Mouse (Mus musculus) stomach, postnatal 0 days (tissue): Measurements from ENCODE around the gene Rab17. TPM values are rescaled to one million over a fixed set of nuclear protein-coding genes. Genes with fewer than 3 reads are reported as not detected.

ENCODE experiments used
- ATAC-seq: fragments of 200-750 bp; cut with Nextera tagmentation; 2 replicates; pipeline ENCODE4 v1.8.0; 2017; ENCODE audit not compliant: low FRiP score, low TSS enrichment
- DNase-seq: peaks from one replicate; pipeline ENCODE4 v3.0.0-alpha.2; 2016; ENCODE audit warnings: low spot score
- H3K27ac ChIP-seq: fragments of 300-500 bp; sonication (generic); replicated peaks from 2 replicates; pipeline ENCODE4 v1.5.1; 2014; ENCODE audit warnings: mild to moderate bottlenecking, control low read depth
- H3K27me3 ChIP-seq: fragments of 300-500 bp; sonication (generic); 2 replicates; pipeline ENCODE4 v1.6.1; 2014; ENCODE audit warnings: low read length; ENCODE audit not compliant: control insufficient read depth, insufficient read depth
- H3K36me3 ChIP-seq: fragments of 300-500 bp; sonication (generic); 2 replicates; pipeline ENCODE4 v1.6.1; 2014; ENCODE audit warnings: low read length, mixed read lengths; ENCODE audit not compliant: control insufficient read depth, insufficient read depth
- H3K4me1 ChIP-seq: fragments of 300-500 bp; sonication (generic); replicated peaks from 2 replicates; pipeline ENCODE4 v1.6.1; 2014; ENCODE audit warnings: antibody characterized with exemption; ENCODE audit not compliant: control insufficient read depth, insufficient read depth
- H3K4me2 ChIP-seq: fragments of 300-500 bp; sonication (generic); replicated peaks from 2 replicates; pipeline ENCODE4 v1.6.1; 2014; ENCODE audit warnings: low read depth, mild to moderate bottlenecking, control low read depth, moderate library complexity
- H3K4me3 ChIP-seq: fragments of 300-500 bp; sonication (generic); 2 replicates; pipeline ENCODE4 v1.5.1; 2014; ENCODE audit warnings: low read depth, low read length, control low read depth
- H3K9ac ChIP-seq: fragments of 300-500 bp; sonication (generic); 2 replicates; pipeline ENCODE4 v1.6.1; 2014; ENCODE audit warnings: mild to moderate bottlenecking, low read length, control low read depth, mixed read lengths
- H3K9me3 ChIP-seq: fragments of 300-500 bp; sonication (generic); 2 replicates; pipeline ENCODE4 v1.6.1; 2016; ENCODE audit warnings: low read length; ENCODE audit not compliant: control insufficient read depth
- CTCF ChIP-seq: IDR thresholded peaks from 2 replicates; pipeline ENCODE4 v1.5.1; 2016; ENCODE audit warnings: antibody characterized with exemption, low read depth, mild to moderate bottlenecking, moderate library complexity
- EP300 ChIP-seq: optimal IDR thresholded peaks from 2 replicates; pipeline ENCODE3; 2016; ENCODE audit warnings: antibody characterized with exemption
- WGBS: fragments of 180-500 bp; shearing (Covaris S2); extraction: QIAGEN DNeasy Blood & Tissue Kit; methylation state at CpG from one replicate; pipeline ENCODE4 v1.1.7; 2014; 5-methylcytosine and 5-hydroxymethylcytosine counted together
- polyA plus RNA-seq: library from polyadenylated mRNA; unstranded; fragments of >200 nt; fragmentation: Nextera tagmentation; extraction: Ambion mirVana; gene quantifications from 2 replicates; pipeline ENCODE4 v1.2.1, GENCODE M21; 2015

The Rab17 gene
- 4.6 and 5.7 TPM in 2 replicates for polyA plus RNA-seq

GRCm38 (mm10) chr1:90969347-90969784 lies at the start of gene Rab17:
Gene Rab17, minus strand, starts transcription at chr1:90969661.
- WGBS = 13% methylated on average over 9 of the region's 9 CpGs
- DNase-seq (peak; percentile 82), ATAC-seq (peak; percentile 74)
- Histone ChIP-seq H3K4me2 (peak within 1 kb of the TSS; percentile 56), H3K4me1 (peaks cover 4% of the 10 kb centered on the region; the same call in 1 of the 2 replicates), H3K4me3 (peak within 1 kb of the TSS; percentile 16), H3K27me3 (no peaks in the 10 kb centered on the region), H3K27ac (peak within 1 kb of the TSS; percentile 72), H3K36me3 (no peaks in the 10 kb centered on the region), H3K9ac (peak within 1 kb of the TSS; percentile 36; the same call in 1 of the 2 replicates), H3K9me3 (no peaks in the 10 kb centered on the region)
- TF ChIP-seq EP300 = no peak
- no peak for TF ChIP-seq CTCF

GRCm38 (mm10) chr1:91017111-91017758 lies 47.8 kb upstream of the Rab17 start:
- TF ChIP-seq EP300 = no peak
- peak; percentile 32 for TF ChIP-seq CTCF
- Histone ChIP-seq H3K27me3 (no peaks in the 10 kb centered on the region), H3K9ac (0 out of 2 replicates have a peak overlapping the region, but pooled peaks have one; percentile 18), H3K36me3 (no peaks in the 10 kb centered on the region), H3K4me1 (0 out of 2 replicates have a peak, but pooled peaks cover 2% of the 10 kb centered on the region), H3K4me2 (peak overlapping the region; percentile 37), H3K4me3 (no peak overlapping the region), H3K9me3 (no peaks in the 10 kb centered on the region), H3K27ac (peak overlapping the region; percentile 63)
- DNase-seq (peak; percentile 33), ATAC-seq (peak; percentile 31; the same call in 1 of the 2 replicates)
- WGBS = 16% methylated on average over 20 of the region's 20 CpGs

GRCm38 (mm10) chr1:91015571-91015970 lies 46.1 kb upstream of the Rab17 start:
- Histone ChIP-seq H3K27ac (peak overlapping the region; percentile 63; the same call in 1 of the 2 replicates), H3K4me2 (no peak overlapping the region), H3K27me3 (no peaks in the 10 kb centered on the region), H3K9ac (no peak overlapping the region), H3K36me3 (no peaks in the 10 kb centered on the region), H3K9me3 (no peaks in the 10 kb centered on the region), H3K4me3 (no peak overlapping the region), H3K4me1 (0 out of 2 replicates have a peak, but pooled peaks cover 2% of the 10 kb centered on the region)
- DNase-seq = no peak
- 47% methylated on average over 7 of the region's 7 CpGs for WGBS
- peak; percentile 45; the same call in 1 of the 2 replicates for ATAC-seq
- TF ChIP-seq EP300 = no peak
- TF ChIP-seq CTCF = no peak

GRCm38 (mm10) chr1:91013803-91014202 lies 44.3 kb upstream of the Rab17 start:
- no peak for DNase-seq

GRCm38 (mm10) chr1:91011336-91011735 lies 41.9 kb upstream of the Rab17 start:
- 0 out of 2 replicates have a peak, but pooled peaks cover 2% of the 10 kb centered on the region for H3K4me1 ChIP-seq
- H3K4me2 ChIP-seq = no peak overlapping the region
- no peak overlapping the region for H3K27ac ChIP-seq
- H3K9me3 ChIP-seq = no peaks in the 10 kb centered on the region
- H3K9ac ChIP-seq = no peak overlapping the region
- ATAC-seq (no peak), DNase-seq (no peak)
- no peaks in the 10 kb centered on the region for H3K27me3 ChIP-seq
- H3K36me3 ChIP-seq = no peaks in the 10 kb centered on the region
- TF ChIP-seq CTCF = no peak
- no peak for TF ChIP-seq EP300
- WGBS = 74% methylated on average over 3 of the region's 3 CpGs
- H3K4me3 ChIP-seq = no peak overlapping the region

More at GRCm38 (mm10) chr1:91013803-91014202, 44.3 kb upstream of the Rab17 start:
- 0 out of 2 replicates have a peak, but pooled peaks cover 2% of the 10 kb centered on the region for H3K4me1 ChIP-seq
- H3K9me3 ChIP-seq = no peaks in the 10 kb centered on the region
- H3K9ac ChIP-seq = no peak overlapping the region
- no peak for TF ChIP-seq CTCF
- no peak for TF ChIP-seq EP300
- no peak overlapping the region for H3K4me2 ChIP-seq
- peak overlapping the region; percentile 58 for H3K27ac ChIP-seq
- no peaks in the 10 kb centered on the region for H3K36me3 ChIP-seq
- no peak overlapping the region for H3K4me3 ChIP-seq
- H3K27me3 ChIP-seq = no peaks in the 10 kb centered on the region
- WGBS = 66% methylated on average over 3 of the region's 3 CpGs
- peak; percentile 24; the same call in 1 of the 2 replicates for ATAC-seq

GRCm38 (mm10) chr1:91010716-91011115 lies 41.3 kb upstream of the Rab17 start:
- 85% methylated on average over 2 of the region's 2 CpGs for WGBS
- H3K4me1 ChIP-seq = 0 out of 2 replicates have a peak, but pooled peaks cover 2% of the 10 kb centered on the region
- no peak for TF ChIP-seq CTCF
- TF ChIP-seq EP300 = no peak

More at GRCm38 (mm10) chr1:91010716-91011115, 41.3 kb upstream of the Rab17 start:
- DNase-seq (peak; percentile 10), ATAC-seq (no peak)
- Histone ChIP-seq H3K9ac (no peak overlapping the region), H3K4me2 (no peak overlapping the region), H3K27me3 (no peaks in the 10 kb centered on the region), H3K9me3 (no peaks in the 10 kb centered on the region), H3K36me3 (no peaks in the 10 kb centered on the region), H3K4me3 (no peak overlapping the region), H3K27ac (no peak overlapping the region)
